Mouse (Mus musculus) heart, embryonic 11.5 days (tissue): ENCODE measurements around the gene Sh3pxd2a. TPM values are rescaled to one million over a fixed set of nuclear protein-coding genes. Genes with fewer than 3 reads are reported as not detected.

Experiments used
- ATAC-seq: fragments of 200-750 bp; cut with Nextera tagmentation; replicated peaks from 2 replicates; pipeline ENCODE4 v1.8.0; 2017; ENCODE audit warnings: moderate library complexity; ENCODE audit not compliant: insufficient number of reproducible peaks, low FRiP score, low TSS enrichment
- H3K27ac ChIP-seq: fragments of 300-500 bp; sonication (generic); 2 replicates; pipeline ENCODE4 v1.5.1; 2014; ENCODE audit warnings: mild to moderate bottlenecking, low read depth, low read length
- H3K27me3 ChIP-seq: fragments of 300-500 bp; sonication (generic); 2 replicates; pipeline ENCODE4 v1.6.1; 2014; ENCODE audit warnings: mild to moderate bottlenecking, low read length, mixed read lengths; ENCODE audit not compliant: control insufficient read depth, insufficient read depth
- H3K36me3 ChIP-seq: fragments of 300-500 bp; sonication (generic); 2 replicates; pipeline ENCODE4 v1.6.1; 2014; ENCODE audit warnings: mild to moderate bottlenecking, low read length, moderate library complexity, mixed read lengths; ENCODE audit not compliant: control insufficient read depth, insufficient read depth
- H3K4me1 ChIP-seq: fragments of 300-500 bp; sonication (generic); 2 replicates; pipeline ENCODE4 v1.6.1; 2014; ENCODE audit warnings: low read length; ENCODE audit not compliant: control insufficient read depth, insufficient read depth
- H3K4me2 ChIP-seq: fragments of 300-500 bp; sonication (generic); 2 replicates; pipeline ENCODE4 v1.6.1; 2014; ENCODE audit warnings: mild to moderate bottlenecking, moderate library complexity
- H3K4me3 ChIP-seq: fragments of 300-500 bp; sonication (generic); 2 replicates; pipeline ENCODE4 v1.5.1; 2014; ENCODE audit warnings: low read depth, low read length
- H3K9ac ChIP-seq: fragments of 300-500 bp; sonication (generic); 2 replicates; pipeline ENCODE4 v1.6.1; 2014; ENCODE audit warnings: mild to moderate bottlenecking, low read depth, low read length, moderate library complexity
- H3K9me3 ChIP-seq: fragments of 300-500 bp; sonication (generic); replicated peaks from 2 replicates; pipeline ENCODE4 v1.6.1; 2016; ENCODE audit warnings: low read length; ENCODE audit not compliant: control insufficient read depth
- WGBS: fragments of 180-500 bp; shearing (Covaris S2); extraction: QIAGEN DNeasy Blood & Tissue Kit; methylation state at CpG from one replicate; pipeline ENCODE4 v1.1.7; 2014; ENCODE audit not compliant: insufficient replicate concordance; 5-methylcytosine and 5-hydroxymethylcytosine counted together
- polyA plus RNA-seq: library from polyadenylated mRNA; unstranded; fragments of >200 nt; fragmentation: Nextera tagmentation; extraction: Ambion mirVana; gene quantifications from 2 replicates; pipeline ENCODE4 v1.2.1, GENCODE M21; 2014

Gene Sh3pxd2a
- polyA plus RNA-seq, 1 experiment from 2014 or later: 10.1 TPM

DNA sequence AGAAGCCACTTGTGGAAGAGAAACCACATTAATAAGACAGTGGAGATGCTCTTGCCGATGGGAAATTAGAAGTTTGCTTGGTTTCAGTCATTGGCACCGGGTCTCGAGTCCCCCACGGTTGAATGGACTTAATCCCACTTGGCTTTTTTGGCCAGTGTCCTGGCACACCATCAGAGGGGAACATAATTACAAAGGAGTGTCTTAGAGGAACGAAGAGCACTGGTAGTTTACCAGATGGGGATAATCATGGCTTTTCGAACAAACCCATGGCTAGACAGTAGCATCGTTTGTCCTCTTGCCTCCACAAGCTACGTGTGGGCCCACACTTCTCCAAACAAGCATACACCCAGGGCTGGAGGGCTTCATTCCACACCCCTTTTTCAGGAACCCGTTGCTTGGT, 33.1 kb upstream of the Sh3pxd2a start:
- no peak for ATAC-seq

DNA sequence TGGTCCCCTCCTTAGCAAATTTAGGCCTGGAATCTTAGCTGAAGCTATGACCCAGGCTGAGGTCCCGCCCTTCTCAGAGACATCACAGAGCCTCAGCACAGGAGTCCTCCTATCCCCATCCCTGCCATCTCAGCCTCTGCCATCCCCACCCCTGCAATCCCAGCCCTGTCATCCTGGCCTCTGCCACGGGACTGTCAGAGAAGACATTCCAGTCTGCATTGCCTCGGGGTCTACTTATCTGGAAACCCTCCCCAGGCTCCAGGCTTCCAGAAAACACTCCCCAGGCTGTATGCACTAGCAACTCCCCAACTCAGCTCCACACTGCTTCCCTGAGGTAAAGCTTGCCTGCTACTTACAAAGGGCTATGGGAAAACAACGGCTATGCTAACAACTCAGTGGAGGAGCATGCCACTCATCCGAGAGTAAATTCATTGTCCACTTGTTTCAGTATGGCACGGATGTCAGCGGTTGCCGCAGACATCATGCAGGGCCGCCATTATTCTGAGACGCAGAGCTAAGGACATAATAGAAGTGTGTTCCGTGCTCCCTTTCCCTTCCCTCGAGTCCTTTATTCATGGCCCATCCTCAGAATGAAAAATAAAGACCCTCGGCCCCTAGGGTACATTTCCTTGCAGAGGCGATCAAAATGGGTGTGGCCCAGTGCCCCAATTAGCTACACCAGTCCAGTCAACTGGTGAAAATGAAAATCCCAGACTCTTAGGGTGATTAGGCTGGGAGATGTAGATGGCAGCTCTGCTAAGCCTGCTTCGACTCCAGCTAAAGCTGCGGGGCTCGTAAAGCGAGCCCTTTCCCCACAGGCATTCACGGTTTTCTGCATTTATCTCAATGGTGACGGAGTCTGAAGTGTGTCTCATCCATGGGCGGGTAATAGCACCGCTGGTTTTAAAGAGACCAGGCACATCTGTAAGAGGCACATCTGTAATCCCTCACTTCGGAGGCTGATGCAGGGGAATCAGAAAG, 29.1 kb upstream of the Sh3pxd2a start:
- no peaks in the 10 kb centered on the region for H3K9me3 ChIP-seq
- no peak overlapping the region for H3K4me3 ChIP-seq
- H3K27ac ChIP-seq: no peak overlapping the region
- H3K9ac ChIP-seq: no peak overlapping the region
- no peak for ATAC-seq
- no peak overlapping the region for H3K4me2 ChIP-seq
- H3K27me3 ChIP-seq: no peaks in the 10 kb centered on the region
- H3K36me3 ChIP-seq: no peaks in the 10 kb centered on the region
- WGBS: 63% methylated on average over 23 of the region's 23 CpGs
- peaks cover 4% of the 10 kb centered on the region; the same call in 1 of the 2 replicates for H3K4me1 ChIP-seq

More for the DNA sequence above, 33.1 kb upstream of the Sh3pxd2a start:
- no peak overlapping the region for H3K4me3 ChIP-seq
- H3K4me2 ChIP-seq: no peak overlapping the region
- no peak overlapping the region for H3K9ac ChIP-seq
- no peak overlapping the region for H3K27ac ChIP-seq
- H3K4me1 ChIP-seq: peaks cover 14% of the 10 kb centered on the region
- no peaks in the 10 kb centered on the region for H3K9me3 ChIP-seq
- H3K27me3 ChIP-seq: no peaks in the 10 kb centered on the region
- H3K36me3 ChIP-seq: no peaks in the 10 kb centered on the region
- 81% methylated on average over 9 of the region's 9 CpGs for WGBS

DNA sequence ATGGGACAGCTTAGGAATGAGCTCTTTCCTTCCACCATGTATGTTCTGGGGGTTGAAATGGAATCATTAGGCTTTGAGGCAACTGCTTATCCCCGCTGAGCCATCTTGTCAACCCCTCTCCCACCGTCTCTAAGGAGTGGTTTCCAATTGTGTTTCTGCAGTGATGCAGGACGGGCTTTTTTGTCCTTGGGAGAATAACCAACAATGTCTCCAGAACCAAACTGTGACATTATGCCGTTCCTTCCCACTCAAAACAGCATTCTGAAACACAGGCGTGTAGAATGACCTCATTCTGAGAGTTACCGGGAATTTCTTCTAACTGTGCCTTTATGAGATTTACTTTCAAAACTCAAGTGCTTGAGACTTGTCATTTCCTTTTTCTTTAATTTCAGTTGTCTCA, 28.2 kb upstream of the Sh3pxd2a start:
- no peak overlapping the region for H3K9ac ChIP-seq
- no peaks in the 10 kb centered on the region for H3K36me3 ChIP-seq
- no peak overlapping the region for H3K27ac ChIP-seq
- no peaks in the 10 kb centered on the region for H3K27me3 ChIP-seq
- no peak overlapping the region for H3K4me3 ChIP-seq
- WGBS: 90% methylated on average over 6 of the region's 6 CpGs
- H3K9me3 ChIP-seq: no peaks in the 10 kb centered on the region
- no peak overlapping the region for H3K4me2 ChIP-seq
- H3K4me1 ChIP-seq: peaks cover 4% of the 10 kb centered on the region; the same call in 1 of the 2 replicates
- no peak for ATAC-seq

DNA sequence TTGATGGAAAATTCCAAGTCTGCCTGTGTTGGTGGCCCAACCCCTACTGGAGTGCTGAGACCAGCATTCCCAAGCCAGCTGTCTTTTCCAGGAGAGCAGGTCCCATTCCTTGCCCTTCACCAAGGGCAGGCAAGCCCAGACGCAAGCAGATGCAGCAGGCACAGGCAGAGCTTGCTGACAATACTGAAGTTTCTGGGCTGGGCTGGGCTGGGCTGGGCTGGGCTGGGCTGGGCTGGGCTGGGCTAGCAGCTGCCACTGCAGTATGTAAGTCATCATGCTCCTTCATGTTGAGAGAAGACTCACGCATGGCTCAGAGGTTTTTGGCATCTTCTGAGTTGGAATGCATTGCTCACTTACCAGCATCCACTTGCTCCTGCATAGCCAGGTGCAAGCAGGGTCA, 27.7 kb upstream of the Sh3pxd2a start:
- peaks cover 4% of the 10 kb centered on the region; the same call in 1 of the 2 replicates for H3K4me1 ChIP-seq
- no peak overlapping the region for H3K4me2 ChIP-seq
- no peaks in the 10 kb centered on the region for H3K27me3 ChIP-seq
- no peak overlapping the region for H3K4me3 ChIP-seq
- ATAC-seq: no peak
- H3K9me3 ChIP-seq: no peaks in the 10 kb centered on the region
- H3K27ac ChIP-seq: no peak overlapping the region
- H3K36me3 ChIP-seq: no peaks in the 10 kb centered on the region
- H3K9ac ChIP-seq: no peak overlapping the region
- WGBS: 61% methylated on average over 2 of the region's 2 CpGs

DNA sequence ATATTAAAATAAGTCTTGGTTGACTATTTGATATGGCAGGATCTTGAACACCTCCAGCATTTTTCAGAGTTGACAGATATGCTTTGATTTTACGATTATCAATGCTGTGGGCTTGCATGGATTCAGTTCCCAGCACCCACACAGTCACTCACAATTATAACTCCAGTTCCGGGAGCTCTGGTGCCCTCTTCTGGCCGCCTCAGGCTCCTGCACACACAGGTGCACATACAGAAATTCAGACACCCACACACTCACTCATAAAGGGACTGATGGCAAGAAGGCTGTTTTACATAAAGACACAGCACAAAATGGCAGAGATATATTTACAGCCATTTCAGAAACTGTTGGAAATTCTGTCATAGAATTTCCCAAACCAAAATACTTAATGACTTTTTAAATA, 25.0 kb upstream of the Sh3pxd2a start:
- Histone ChIP-seq H3K27ac (no peak overlapping the region), H3K36me3 (no peaks in the 10 kb centered on the region), H3K4me3 (no peak overlapping the region), H3K4me2 (no peak overlapping the region), H3K9ac (no peak overlapping the region), H3K9me3 (no peaks in the 10 kb centered on the region), H3K4me1 (peaks cover 12% of the 10 kb centered on the region), H3K27me3 (no peaks in the 10 kb centered on the region)
- WGBS: 80% methylated on average over 3 of the region's 3 CpGs
- ATAC-seq: no peak

DNA sequence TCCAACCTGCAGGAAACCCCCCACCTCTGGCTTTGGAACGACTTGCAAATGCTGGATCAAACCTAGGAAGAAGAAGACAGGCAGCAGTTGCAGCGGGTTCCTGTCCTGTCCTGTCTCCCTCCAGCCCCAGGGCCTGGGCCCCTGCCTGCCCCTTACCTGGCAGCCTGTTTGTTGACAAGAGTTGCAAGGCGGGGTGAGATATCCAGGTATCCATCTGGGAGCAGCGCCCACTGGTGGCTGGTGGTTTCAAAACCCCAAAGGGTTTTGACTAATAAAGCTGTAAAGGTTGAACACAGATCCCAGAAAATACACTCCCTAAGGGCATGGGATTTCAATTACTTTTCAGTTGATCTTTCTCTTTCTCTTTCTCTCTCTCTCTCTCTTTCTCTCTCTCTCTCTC, 24.0 kb upstream of the Sh3pxd2a start:
- no peaks in the 10 kb centered on the region for H3K36me3 ChIP-seq
- H3K4me1 ChIP-seq: peaks cover 8% of the 10 kb centered on the region
- H3K4me3 ChIP-seq: no peak overlapping the region
- H3K4me2 ChIP-seq: no peak overlapping the region
- 37% methylated on average over 4 of the region's 4 CpGs for WGBS
- ATAC-seq: no peak
- H3K9me3 ChIP-seq: no peaks in the 10 kb centered on the region
- no peaks in the 10 kb centered on the region for H3K27me3 ChIP-seq
- no peak overlapping the region for H3K27ac ChIP-seq
- H3K9ac ChIP-seq: no peak overlapping the region

DNA sequence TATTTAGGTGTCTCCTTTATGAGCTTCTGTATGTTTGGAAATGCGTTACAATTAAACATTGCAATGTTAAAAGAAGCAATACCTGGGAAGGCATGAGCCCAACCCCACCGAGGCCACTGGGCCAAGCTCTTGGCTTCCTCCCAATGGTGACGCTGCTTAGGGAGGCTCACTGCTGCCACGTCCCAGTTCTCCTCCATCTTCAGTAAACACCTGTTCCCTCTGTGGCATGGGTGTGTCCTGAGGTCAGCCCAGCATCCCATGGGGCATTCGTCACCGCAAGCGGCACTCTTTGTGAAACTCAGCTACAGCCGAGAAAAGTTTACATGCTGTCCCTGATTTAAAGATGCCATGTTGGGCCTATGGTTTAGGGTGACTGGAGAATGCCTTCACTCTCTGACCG, 23.4 kb upstream of the Sh3pxd2a start:
- Histone ChIP-seq H3K36me3 (no peaks in the 10 kb centered on the region), H3K4me2 (no peak overlapping the region), H3K27me3 (no peaks in the 10 kb centered on the region), H3K27ac (no peak overlapping the region), H3K9ac (no peak overlapping the region), H3K4me3 (no peak overlapping the region), H3K4me1 (peaks cover 8% of the 10 kb centered on the region), H3K9me3 (no peaks in the 10 kb centered on the region)
- no peak for ATAC-seq
- 83% methylated on average over 9 of the region's 9 CpGs for WGBS

DNA sequence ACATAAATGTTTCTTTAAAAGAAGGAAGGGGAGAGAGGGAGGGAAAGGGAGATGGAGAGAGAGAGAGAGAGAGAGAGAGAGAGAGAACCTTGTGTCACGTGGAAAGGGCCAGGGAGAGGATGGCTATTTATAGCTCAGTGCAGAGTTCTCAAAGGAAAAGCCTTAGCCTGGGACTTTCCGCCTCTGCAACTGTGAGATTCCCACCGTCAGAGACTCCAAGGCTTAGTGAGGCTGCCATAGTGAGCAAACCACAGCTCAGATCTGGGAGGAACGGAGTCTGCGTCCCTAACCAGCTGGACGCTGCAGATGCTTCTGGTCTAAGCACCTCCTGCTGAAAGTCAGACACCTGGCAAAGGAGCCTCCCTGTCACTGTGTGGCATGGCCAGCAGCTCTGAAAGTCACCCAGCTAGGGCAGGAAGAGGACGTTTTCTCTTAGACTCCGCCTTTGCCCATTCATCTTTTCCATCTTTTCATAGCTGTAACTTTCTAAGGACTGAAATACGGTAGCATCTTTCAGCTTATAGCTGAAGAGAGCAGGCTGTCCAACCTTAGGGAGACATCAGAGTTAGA, 21.9 kb upstream of the Sh3pxd2a start:
- WGBS: 22% methylated on average over 9 of the region's 9 CpGs

More for the DNA sequence above, 21.9 kb upstream of the Sh3pxd2a start:
- ATAC-seq: peak; percentile 61; the same call in 1 of the 2 replicates
- Histone ChIP-seq H3K27me3 (no peaks in the 10 kb centered on the region), H3K9ac (peak overlapping the region; percentile 63), H3K36me3 (no peaks in the 10 kb centered on the region), H3K27ac (peak overlapping the region; percentile 95), H3K9me3 (0 out of 2 replicates have a peak, but pooled peaks cover 3% of the 10 kb centered on the region), H3K4me1 (peaks cover 8% of the 10 kb centered on the region), H3K4me3 (no peak overlapping the region), H3K4me2 (peak overlapping the region; percentile 62)
